Mouse (Mus musculus) left cerebral cortex, postnatal 14 days (tissue): ENCODE measurements at regions not wholly inside any gene's neighbourhood (a gene's known extent, or its start where the extent isn't known, plus 50 kb on each side); places are given as distances from the start of the nearest gene placed in this dataset.
A peak's percentile ranks its signal among the peaks of the same experiment; 100 is the strongest.

Source experiments
- DNase-seq, 2 experiments: peaks; one replicate each; pipeline ENCODE4 v3.0.0; 2021 to 2022; ENCODE audit warnings: low spot score in 2 of 2, mixed read lengths in 1 of 2
- intact Hi-C: fragments of 180-260 bp; cut with DNase I; formaldehyde crosslinking; loops from one replicate; pipeline ENCODE4 v1.15.1; 2025

DNA sequence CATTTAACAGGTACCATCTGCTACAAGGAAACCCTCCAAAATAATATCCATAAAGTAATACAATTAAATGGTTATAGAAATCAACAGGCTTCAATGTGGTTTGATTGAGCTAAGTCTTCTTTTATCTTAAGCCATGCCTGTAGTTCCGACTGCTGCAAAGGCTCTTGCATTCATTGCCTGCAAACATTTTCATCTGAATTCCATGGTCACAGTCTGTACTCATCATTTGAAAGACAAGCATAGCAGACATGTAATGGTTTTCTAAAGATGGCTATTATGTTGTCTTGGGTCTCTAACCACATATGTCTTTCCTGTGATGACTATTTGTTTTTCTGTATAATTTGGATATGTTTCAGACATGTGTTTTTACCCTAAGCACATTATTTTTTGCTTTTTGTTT is 677.9 kb downstream of the Hace1 start:
- intact Hi-C loops = no loop called here
- DNase-seq = no peak

DNA sequence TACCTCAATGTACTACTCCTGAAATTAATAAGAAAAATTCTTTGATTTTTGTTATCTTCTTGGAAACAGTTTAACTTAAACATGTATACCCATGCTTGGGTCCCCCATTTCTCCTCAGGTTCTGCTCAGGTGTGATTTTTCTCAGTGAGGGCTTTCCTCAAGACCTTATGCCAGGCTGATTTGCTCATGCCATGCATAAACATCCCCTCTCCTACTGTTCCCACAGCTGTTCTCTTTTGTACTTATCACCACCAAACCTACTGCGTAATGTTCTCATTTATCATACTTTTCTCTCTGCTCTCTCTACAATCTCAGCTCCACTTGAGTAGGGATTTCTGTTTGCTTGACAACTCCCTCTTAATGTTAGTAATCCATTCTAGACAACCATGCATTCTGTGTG is 692.1 kb downstream of the Hace1 start:
- intact Hi-C loops = no loop called here
- DNase-seq = no peak

DNA sequence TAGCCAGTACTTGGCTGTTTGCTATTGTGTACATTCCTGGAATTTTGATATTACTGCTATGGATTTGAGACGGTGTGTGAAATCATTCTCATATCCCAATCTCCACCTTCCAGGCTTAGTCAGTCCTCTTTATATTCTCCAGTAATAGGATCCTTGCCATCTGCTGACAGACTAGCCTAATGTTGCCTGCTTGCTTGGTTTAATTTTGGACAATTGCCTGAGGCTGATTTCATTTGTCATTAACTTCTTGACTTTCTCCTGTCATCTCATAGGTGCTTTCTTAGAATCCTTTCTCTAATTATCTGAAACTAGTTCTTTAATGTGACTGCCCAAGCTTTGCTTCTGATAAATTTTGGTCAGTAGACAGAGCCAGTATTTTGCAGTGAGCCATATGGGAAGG is 696.2 kb downstream of the Hace1 start:
- DNase-seq = no peak
- intact Hi-C loops = no loop called here

DNA sequence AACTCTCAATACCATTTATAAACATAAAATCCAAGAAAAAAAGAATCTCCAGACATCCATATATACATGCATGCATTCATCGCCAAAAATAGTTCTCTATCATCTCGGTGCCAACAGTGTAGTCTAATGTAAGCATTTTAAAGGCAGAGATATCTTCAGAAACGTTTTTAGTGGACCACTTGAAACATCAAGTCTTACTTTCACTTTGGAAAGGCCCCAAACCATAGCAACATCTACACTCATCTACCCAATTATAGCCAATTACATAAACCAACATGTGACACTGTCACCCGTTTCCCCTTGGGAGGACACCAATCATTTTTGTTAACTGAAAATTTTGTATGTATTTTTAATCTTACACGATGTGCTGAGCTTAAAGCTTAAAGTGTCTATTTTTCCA is 716.7 kb downstream of the Hace1 start:
- peak in 1 of 2 experiments; percentile 70 for DNase-seq
- intact Hi-C loops = no loop called here

DNA sequence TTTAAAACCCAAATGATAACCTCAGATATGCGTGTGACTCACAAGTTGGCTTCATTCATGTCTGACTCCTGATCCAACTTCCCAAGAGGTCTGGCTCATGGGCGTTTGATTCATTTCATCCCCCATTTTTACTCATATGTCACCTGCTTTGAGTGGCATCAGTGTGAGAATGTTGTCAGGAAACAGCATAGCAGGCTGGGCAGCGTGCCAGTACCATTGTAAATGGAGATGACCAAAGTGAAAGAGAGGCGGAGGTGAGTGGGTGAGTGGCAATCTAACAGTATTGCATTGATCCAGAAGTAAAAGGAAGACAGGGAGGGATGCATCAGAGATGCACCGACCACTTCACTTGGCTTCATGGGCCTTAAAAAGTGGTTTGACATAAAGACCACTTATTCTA is 720.7 kb downstream of the Hace1 start:
- intact Hi-C loops = no loop called here
- DNase-seq = no peak

DNA sequence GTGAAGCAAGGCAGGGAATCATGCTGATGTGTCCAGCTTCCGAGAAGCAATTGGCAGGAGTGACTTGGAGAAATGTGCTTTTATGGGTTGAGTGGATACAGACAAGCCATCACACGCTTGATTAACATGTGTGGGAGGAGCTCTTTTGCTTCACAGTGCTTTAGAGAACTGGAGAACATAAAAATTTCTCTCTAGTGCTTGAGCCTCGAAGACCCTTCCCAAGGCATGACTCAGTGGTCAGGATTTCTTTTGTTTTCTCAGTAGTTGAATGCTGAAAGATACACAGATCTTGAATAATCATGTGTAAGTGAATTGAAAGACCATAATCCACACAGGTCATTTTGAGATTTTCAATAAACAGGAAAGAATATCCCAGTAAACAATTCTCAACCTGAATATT is 721.9 kb downstream of the Hace1 start:
- intact Hi-C loops = no loop called here
- no peak for DNase-seq

DNA sequence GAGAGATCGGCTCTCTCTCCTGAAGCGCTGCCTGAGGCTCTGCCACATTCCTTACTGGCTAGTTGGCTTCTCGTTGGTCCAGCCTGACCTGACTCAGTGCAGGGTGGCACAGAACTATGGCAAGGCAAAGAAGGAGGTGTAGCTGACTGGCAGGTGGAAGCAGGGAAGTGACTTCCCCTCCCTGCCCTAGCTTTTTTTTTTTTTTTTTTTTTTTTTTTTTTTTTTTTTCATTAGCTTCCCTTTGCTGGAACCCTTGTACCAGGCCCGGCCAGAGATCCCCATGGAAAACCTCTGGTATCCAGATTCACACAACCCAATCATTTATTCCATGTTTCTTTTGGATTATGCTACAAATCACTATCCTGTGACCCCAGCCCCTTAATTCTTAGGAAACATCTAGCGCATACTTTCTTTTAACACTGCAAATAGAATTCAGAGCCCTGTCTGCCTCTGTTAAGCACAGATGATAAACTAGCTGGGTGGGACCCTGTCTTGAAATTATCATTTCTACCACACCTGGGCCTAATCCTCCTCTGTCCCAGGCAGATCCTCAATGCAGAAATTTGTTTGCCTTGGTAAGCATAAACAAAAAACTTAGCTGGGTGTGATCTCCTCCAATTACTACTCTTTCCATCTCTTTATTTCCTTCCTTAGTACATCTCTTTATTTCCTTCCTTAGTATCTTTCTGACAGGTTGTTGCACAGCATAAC is 742.9 kb downstream of the Hace1 start:
- no peak for DNase-seq
- intact Hi-C loops = no loop called here

DNA sequence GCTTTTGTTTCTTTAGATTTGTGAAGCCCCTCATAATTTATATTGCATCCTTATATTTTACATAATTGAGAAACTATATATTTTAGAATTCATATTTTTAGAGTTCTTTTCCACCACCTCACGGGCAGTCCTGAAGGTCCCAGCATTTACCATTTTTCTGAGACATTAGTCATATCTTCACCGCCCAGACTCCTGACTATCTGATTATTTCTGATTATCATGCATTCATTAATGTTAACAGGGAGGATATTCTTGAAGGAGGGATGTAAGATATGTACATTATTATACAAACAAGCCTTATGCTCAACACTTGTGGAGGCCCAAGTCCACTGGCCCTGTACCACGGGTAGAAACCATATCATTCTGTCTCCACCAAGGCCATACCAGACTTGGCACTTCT is 743.4 kb downstream of the Hace1 start:
- DNase-seq = no peak
- intact Hi-C loops = no loop called here

DNA sequence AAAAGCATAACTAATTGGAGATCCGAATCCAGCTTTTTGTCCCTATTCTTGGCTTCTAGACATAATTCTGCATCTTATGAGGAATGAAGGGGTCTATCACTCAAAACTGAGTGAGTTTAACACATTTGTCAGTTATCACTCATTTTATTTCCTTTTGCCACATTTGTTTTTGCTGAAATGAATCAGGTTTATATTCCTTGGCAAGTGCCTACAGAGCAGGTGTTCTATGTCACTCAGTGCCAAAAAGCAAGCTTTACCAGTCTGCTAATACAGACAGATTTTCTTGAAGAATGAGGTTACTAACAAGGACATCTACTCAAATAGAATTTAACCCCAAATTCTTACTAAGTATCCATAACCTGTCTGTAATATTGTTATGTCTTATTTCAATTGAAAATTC is 751.4 kb downstream of the Hace1 start:
- intact Hi-C loops = no loop called here
- no peak for DNase-seq

DNA sequence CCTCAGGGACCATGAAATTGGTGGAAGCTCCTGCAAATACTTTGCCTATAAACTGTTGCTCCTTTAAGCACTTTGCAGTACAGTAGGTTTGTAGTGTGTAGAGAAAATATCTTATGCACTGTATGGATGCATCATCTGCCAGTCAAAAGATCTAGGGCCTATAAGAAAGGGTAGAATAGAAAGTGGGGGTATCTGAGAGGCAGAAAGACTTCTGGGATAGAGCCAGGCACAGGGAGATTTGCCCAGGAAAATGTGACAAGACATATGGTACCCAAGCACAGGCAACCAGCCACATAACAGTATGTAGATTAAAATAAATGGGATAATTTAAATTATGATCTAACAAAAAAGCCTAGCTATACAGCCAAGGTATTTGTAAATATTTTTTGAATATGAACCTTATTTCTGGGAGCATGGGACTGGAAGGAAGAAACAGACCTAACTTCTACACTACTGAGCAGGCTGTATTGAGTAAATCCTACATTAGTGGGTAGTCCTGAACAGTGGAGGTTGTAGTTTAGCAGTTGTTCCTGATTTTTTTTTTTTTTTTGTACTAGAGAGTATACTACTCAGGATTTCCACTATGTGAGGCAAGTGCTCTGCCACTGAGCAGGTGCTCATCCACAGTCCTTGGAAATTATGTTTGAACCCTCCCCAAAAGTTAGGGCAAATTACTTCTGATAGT is 754.1 kb downstream of the Hace1 start:
- intact Hi-C loops = no loop called here
- peak; percentile 6 to 11 for DNase-seq

DNA sequence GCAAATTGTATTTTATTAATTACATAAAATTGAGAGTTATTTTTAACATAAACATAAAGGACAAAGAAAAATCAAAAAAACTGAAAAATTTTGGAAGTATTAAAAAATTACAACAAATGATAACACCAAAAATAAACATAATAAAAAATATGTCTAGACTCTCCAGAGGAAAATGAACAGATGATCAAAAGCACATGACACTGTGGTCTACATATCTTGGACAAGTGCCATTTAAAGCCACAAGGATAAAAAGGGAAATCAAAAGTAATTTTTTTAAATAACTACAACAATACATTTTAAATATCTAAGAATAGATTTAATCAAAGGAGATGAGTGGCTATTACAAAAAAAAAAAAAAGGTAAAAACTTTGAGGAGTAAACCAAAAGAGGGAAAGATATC is 755.6 kb downstream of the Hace1 start:
- no peak for DNase-seq
- intact Hi-C loops = no loop called here

DNA sequence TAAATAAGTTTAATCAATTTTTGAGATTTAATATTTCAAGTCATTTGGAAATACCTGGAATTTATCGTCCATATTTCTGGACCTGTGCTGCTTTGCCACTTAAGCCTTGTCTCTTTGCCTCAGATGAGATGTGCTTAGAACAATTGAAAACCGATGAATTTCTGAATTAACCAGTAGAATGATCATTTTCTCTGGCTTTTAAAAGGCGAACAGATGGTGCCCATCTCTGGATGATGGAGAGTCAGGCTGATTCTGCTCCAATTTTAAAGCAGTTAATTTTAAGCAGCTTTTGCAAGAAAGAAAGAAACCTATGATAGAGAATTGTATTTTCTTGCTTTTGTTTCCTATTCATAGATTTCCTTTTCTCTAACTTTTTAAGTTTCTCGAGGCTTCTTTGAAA is 767.7 kb downstream of the Hace1 start:
- intact Hi-C loops = no loop called here
- DNase-seq = no peak

DNA sequence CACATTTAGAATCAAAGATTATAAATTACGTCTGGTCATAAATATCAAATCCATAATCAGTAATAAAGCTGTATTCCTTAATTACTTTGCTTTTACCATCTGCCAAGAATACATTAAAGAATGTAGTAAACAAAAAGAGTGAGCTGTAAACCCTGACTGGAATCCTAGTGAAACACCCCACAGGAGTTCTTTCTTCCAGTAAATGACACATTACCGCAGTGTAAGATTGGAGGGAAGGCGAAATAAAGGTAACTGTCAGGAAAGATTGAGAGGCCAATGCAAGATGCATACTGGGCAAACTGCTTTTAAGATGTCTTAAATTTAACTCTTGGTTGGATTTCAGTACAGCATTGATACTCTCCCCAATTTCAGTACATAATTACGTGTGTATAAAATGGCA is 772.0 kb downstream of the Hace1 start:
- DNase-seq = no peak
- intact Hi-C loops = no loop called here

DNA sequence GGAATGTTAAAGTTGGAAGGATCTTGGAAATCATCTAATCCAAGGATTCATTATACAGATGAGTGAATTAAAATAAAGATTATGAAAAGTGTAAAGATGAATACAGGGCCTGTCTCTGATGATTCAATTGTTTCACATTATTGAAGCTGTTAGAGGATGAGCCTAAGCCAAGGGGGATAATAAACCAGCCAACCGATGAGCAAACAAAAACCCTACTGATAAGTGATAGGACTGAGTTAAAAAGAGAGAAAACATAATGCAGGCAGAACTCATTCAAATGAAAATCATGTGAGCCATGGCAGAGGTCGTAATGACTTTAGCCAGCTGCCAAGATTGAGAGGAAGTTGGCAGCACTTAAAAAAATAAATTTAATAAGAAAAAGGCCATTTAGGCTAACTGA is 772.6 kb downstream of the Hace1 start:
- DNase-seq = no peak
- intact Hi-C loops = no loop called here

DNA sequence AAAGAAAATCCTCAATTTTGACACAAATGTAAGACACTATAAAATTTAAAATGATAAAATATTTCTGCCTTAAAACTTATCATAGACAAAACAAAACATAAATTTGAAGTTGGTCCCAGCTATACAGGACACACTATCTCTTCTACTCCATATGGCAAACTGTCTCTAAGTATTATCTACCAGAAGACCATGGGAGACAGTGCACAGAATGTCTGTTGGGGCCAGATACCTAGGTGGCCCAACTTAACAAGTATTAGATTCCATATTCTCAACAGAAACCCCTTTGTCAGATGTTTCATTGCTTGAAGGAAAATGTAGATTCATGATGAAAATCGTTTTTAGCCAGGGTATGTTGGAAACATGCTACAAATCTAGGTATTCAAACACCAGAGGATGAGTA is 779.1 kb downstream of the Hace1 start:
- intact Hi-C loops = no loop called here
- no peak for DNase-seq

DNA sequence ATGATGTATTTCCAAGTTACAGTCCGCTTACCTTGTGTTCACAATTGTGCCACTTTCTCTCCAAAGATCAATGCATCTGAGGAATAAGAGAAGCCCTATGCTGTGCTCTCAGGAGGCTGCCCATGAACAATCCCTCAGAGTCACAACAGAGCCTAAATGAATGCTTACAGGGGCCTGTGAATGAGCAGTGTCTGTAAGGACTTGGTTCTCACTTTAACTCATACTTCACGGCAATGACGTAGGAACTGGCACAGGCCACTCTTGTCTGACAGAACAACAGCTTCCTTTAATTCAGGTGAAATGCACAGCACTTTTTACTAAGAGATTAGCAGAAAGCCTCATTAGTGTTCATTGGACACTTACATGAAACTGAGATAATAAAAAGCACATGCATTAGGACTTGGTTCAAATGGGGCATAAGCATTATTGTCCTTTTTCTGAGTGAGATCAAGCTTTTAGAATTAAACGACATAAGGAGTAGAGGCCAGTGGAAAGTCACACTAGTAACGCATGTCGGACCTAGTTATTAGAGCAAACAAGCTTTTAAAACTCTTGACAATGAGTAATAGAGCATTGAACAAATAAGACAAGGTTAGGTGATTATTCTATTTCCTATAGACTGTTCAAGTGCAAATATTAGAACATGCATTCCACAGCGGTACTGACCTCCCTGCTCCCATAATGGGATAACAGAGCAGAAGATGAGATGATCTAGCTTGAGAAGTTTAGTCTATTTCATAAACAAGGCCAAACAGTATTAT is 796.3 kb downstream of the Hace1 start:
- no peak for DNase-seq
- intact Hi-C loops = no loop called here

DNA sequence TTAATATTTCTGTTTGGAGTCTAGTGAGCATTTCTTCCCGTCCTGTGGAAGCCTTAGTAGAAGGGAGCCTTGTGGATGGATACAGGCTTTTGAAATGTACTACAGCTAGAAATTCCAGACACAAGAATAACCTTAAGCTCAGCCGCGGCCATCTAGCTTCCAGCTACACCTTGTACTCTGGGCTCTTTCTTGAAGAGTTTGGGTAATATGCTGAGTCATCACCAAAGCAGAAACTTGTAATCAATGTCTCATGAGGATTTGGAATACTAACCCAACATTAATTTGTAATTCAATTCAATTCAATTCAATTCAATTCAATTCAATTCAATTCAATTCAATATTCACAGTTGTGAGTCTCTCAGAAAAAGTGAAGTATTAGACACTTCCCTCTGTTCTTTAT is 797.0 kb downstream of the Hace1 start:
- no peak for DNase-seq
- intact Hi-C loops = no loop called here

DNA sequence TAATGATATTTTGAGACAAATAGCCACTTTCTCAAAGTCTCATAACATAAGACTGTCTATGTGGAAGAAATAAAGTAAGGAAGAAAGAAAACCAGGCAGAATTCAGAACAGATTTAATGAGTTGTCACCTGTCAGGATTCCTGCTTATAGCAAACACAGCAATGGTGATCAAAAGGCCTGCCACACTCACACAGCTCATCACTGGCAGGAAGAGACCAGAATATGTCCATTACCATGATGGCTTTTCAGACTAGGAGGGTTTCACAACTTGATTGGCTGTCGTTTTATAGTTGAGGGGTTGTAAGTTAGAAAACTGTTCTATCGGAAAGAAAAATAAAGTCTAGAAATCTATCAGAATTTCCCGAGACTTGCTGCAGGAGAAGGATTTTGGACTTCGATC is 819.5 kb downstream of the Hace1 start:
- DNase-seq = no peak
- intact Hi-C loops = no loop called here

DNA sequence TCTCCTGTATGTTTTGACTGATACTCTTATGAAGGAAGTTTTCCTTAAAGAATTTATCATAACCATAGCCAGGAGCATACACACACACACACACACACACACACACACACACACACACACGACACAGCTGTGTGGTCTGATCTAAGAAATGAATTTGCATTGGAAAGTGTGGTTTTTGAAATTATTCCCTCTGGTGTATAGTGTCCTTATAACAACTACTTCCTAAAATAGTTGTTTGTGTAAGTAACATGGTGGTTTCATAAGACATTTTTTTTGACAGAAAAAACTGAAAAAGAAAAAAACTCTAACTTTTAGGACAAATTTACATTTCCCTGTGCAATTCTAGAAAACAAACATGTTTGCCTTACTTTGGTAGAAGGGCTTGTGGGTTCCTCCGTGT is 826.3 kb downstream of the Hace1 start:
- intact Hi-C loops = no loop called here
- DNase-seq = peak in 1 of 2 experiments; percentile 9
